21 mouse cellular contexts compared by ENCODE assay signal in genomic region chr2:19280331-19280730, GRCm38 (mm10).
DNase-seq lines count a peak whose midpoint lies in the region; ATAC-seq and TF ChIP-seq lines count a peak whose summit lies in the region.
"Had no signal": no experiment of that assay in that cellular context is flagged by ENCODE, and none has a peak within 500 bp of the region (broad histone marks: within the 10 kb centered on the region; RNA-seq: fewer than 3 reads in every experiment).

No protein-coding gene starts in this region.

- no peak overlapping the region for H3K9ac ChIP-seq in hindbrain, postnatal 0 days (replicated peaks; ENCODE audit: low read length)
- H3K9ac ChIP-seq in hindbrain, embryonic 14.5 days, result no peak overlapping the region
- H3K9ac ChIP-seq in forebrain, postnatal 0 days, result no peak overlapping the region
- H3K9ac ChIP-seq: hindbrain, embryonic 15.5 days; liver, postnatal 0 days; midbrain, embryonic 12.5 days; neural tube, embryonic 13.5 days had no signal

- H3K4me2 ChIP-seq in hindbrain, postnatal 0 days (ENCODE audit: low read depth, low read length), result no peak overlapping the region
- H3K4me2 ChIP-seq in hindbrain, embryonic 14.5 days (replicated peaks), result no peak overlapping the region
- no peak overlapping the region for H3K4me2 ChIP-seq in forebrain, postnatal 0 days (ENCODE audit: low read depth)
- H3K4me2 ChIP-seq: hindbrain, embryonic 15.5 days; midbrain, embryonic 12.5 days; neural tube, embryonic 13.5 days had no signal

- no peak overlapping the region for H3K27ac ChIP-seq in hindbrain, postnatal 0 days
- H3K27ac ChIP-seq in hindbrain, embryonic 14.5 days, result no peak overlapping the region
- no peak overlapping the region for H3K27ac ChIP-seq in forebrain, postnatal 0 days (ENCODE audit: low read depth, low read length)
- H3K27ac ChIP-seq: hindbrain, embryonic 15.5 days; limb, embryonic 10.5 days; midbrain, embryonic 12.5 days; neural tube, embryonic 13.5 days had no signal

- H3K9me3 ChIP-seq in hindbrain, postnatal 0 days (ENCODE audit: low read length), result no peaks in the 10 kb centered on the region
- H3K9me3 ChIP-seq in hindbrain, embryonic 14.5 days (ENCODE audit: control insufficient read depth, low read length), result no peaks in the 10 kb centered on the region
- no peaks in the 10 kb centered on the region for H3K9me3 ChIP-seq in forebrain, postnatal 0 days (ENCODE audit: low read length)
- H3K9me3 ChIP-seq: hindbrain, embryonic 15.5 days; limb, embryonic 10.5 days; midbrain, embryonic 12.5 days; neural tube, embryonic 13.5 days had no signal

- no peak for TF ChIP-seq CTCF in hindbrain, postnatal 0 days (IDR thresholded peaks at IDR 0.05; ENCODE audit: low read depth)
- no peak for TF ChIP-seq CTCF in forebrain, postnatal 0 days (IDR thresholded peaks at IDR 0.05; ENCODE audit: low read depth)

- H3K4me3 ChIP-seq in hindbrain, postnatal 0 days (ENCODE audit: low read length), result no peak overlapping the region
- no peak overlapping the region for H3K4me3 ChIP-seq in hindbrain, embryonic 14.5 days (replicated peaks; ENCODE audit: low read length)
- no peak overlapping the region for H3K4me3 ChIP-seq in forebrain, postnatal 0 days (ENCODE audit: low read depth, low read length)
- H3K4me3 ChIP-seq: hindbrain, embryonic 15.5 days; limb, embryonic 10.5 days; midbrain, embryonic 12.5 days; neural tube, embryonic 13.5 days had no signal

- DNase-seq in hindbrain, postnatal 0 days (ENCODE audit: low spot score), result peak; percentile 46
- DNase-seq in hindbrain, embryonic 14.5 days (ENCODE audit: low spot score), result no peak
- DNase-seq in left cerebral cortex, postnatal 4 days, result peak; percentile 27
- DNase-seq in left cerebral cortex, postnatal 14 days (ENCODE audit: low spot score in 2 of 2), result no peak
- peak; percentile 23 for DNase-seq in cerebellum, adult 9-11 months
- peak; percentile 50 for DNase-seq in forebrain, postnatal 0 days
- DNase-seq in kidney, adult 11 months, result no peak
- DNase-seq: adrenal gland, adult 8-10 months; heart, adult 18-20 months; heart, postnatal 36 days; kidney, adult 18-20 months; kidney, postnatal 10 days; liver, postnatal 0 days; lung, postnatal 10 days; spleen, adult 18-20 months; thymus, postnatal 36 days had no signal

- 0 out of 2 replicates have a peak, but pooled peaks have one; percentile 45 for ATAC-seq in hindbrain, postnatal 0 days
- ATAC-seq in hindbrain, embryonic 14.5 days (ENCODE audit: low FRiP score), result no peak
- ATAC-seq in forebrain, postnatal 0 days, result peak; percentile 53
- ATAC-seq: liver, postnatal 0 days; Patski had no signal

- no peaks in the 10 kb centered on the region for H3K36me3 ChIP-seq in hindbrain, postnatal 0 days (ENCODE audit: insufficient read depth, low read length)
- H3K36me3 ChIP-seq in hindbrain, embryonic 14.5 days (replicated peaks; ENCODE audit: control insufficient read depth, insufficient read depth), result no peaks in the 10 kb centered on the region
- H3K36me3 ChIP-seq in forebrain, postnatal 0 days (ENCODE audit: insufficient read depth), result no peaks in the 10 kb centered on the region
- H3K36me3 ChIP-seq: hindbrain, embryonic 15.5 days; limb, embryonic 10.5 days; midbrain, embryonic 12.5 days; neural tube, embryonic 13.5 days had no signal

- intact Hi-C loops in left cerebral cortex, postnatal 4 days (cut with DNase I), result no loop called here
- intact Hi-C loops in left cerebral cortex, postnatal 14 days (cut with DNase I), result no loop called here

- 73% methylated on average over 11 of the region's 11 CpGs for WGBS in hindbrain, postnatal 0 days
- 90% methylated on average over 11 of the region's 11 CpGs for WGBS in hindbrain, embryonic 14.5 days
- WGBS in forebrain, postnatal 0 days, result 52% methylated on average over 11 of the region's 11 CpGs

- H3K27me3 ChIP-seq in hindbrain, postnatal 0 days (ENCODE audit: insufficient read depth, low read length), result no peaks in the 10 kb centered on the region
- H3K27me3 ChIP-seq in hindbrain, embryonic 14.5 days (ENCODE audit: control insufficient read depth, insufficient read depth, low read length), result no peaks in the 10 kb centered on the region
- H3K27me3 ChIP-seq in forebrain, postnatal 0 days (ENCODE audit: insufficient read depth, low read length), result no peaks in the 10 kb centered on the region
- H3K27me3 ChIP-seq: hindbrain, embryonic 15.5 days; midbrain, embryonic 12.5 days; neural tube, embryonic 13.5 days had no signal

- H3K4me1 ChIP-seq in hindbrain, postnatal 0 days (ENCODE audit: insufficient read depth, low read length), result no peaks in the 10 kb centered on the region
- 0 out of 2 replicates have a peak, but pooled peaks cover 3% of the 10 kb centered on the region for H3K4me1 ChIP-seq in hindbrain, embryonic 14.5 days (replicated peaks; ENCODE audit: control insufficient read depth, insufficient read depth, low read length)
- H3K4me1 ChIP-seq in forebrain, postnatal 0 days (ENCODE audit: insufficient read depth), result 0 out of 2 replicates have a peak, but pooled peaks cover 4% of the 10 kb centered on the region
- H3K4me1 ChIP-seq: hindbrain, embryonic 15.5 days; midbrain, embryonic 12.5 days had no signal

Comparison
In these comparisons a context has a peak if more than half of its experiments do, and no peak if none do; other contexts are left out.
1. DNase-seq: peak in hindbrain, postnatal 0 days (single experiment), left cerebral cortex, postnatal 4 days (single experiment), cerebellum, adult 9-11 months (single experiment) and forebrain, postnatal 0 days (single experiment); none in hindbrain, embryonic 14.5 days (single experiment), left cerebral cortex, postnatal 14 days (0 of 2) and kidney, adult 11 months (single experiment).